Mouse (Mus musculus): ENCODE measurements at regions not wholly inside any gene's neighbourhood (a gene's known extent, or its start where the extent isn't known, plus 50 kb on each side); places are given as distances from the start of the nearest gene placed in this dataset.

GRCm38 (mm10) chr13:31503832-31504231 is 52.1 kb upstream of the Foxq1 start:
- Histone ChIP-seq H3K4me2 (ENCODE audit: low read depth, low read length) (no peak overlapping the region), H3K27ac (ENCODE audit: low read length) (no peak overlapping the region), H3K27me3 (ENCODE audit: control insufficient read depth, insufficient read depth, low read length) (no peaks in the 10 kb centered on the region), H3K9me3 (replicated peaks; ENCODE audit: control insufficient read depth, low read length) (no peaks in the 10 kb centered on the region), H3K36me3 (ENCODE audit: control insufficient read depth, insufficient read depth, low read length) (no peaks in the 10 kb centered on the region), H3K9ac (ENCODE audit: low read length) (no peak overlapping the region), H3K4me3 (replicated peaks; ENCODE audit: low read length) (no peak overlapping the region), H3K4me1 (ENCODE audit: control insufficient read depth, insufficient read depth, low read length) (no peaks in the 10 kb centered on the region)
- ATAC-seq (ENCODE audit: insufficient read depth, low FRiP score): no peak
- WGBS: 64% methylated on average over 11 of the region's 11 CpGs

GRCm38 (mm10) chr13:31504316-31504715 is 51.6 kb upstream of the Foxq1 start:
- Histone ChIP-seq H3K36me3 (ENCODE audit: control insufficient read depth, insufficient read depth, low read length) (no peaks in the 10 kb centered on the region), H3K27ac (ENCODE audit: low read length) (no peak overlapping the region), H3K4me2 (ENCODE audit: low read depth, low read length) (no peak overlapping the region), H3K4me3 (replicated peaks; ENCODE audit: low read length) (no peak overlapping the region), H3K4me1 (ENCODE audit: control insufficient read depth, insufficient read depth, low read length) (no peaks in the 10 kb centered on the region), H3K9ac (ENCODE audit: low read length) (no peak overlapping the region), H3K27me3 (ENCODE audit: control insufficient read depth, insufficient read depth, low read length) (no peaks in the 10 kb centered on the region), H3K9me3 (replicated peaks; ENCODE audit: control insufficient read depth, low read length) (no peaks in the 10 kb centered on the region)
- ATAC-seq (ENCODE audit: insufficient read depth, low FRiP score): no peak
- WGBS: 89% methylated on average over 6 of the region's 7 CpGs

- no peak for ATAC-seq (ENCODE audit: insufficient read depth, low FRiP score)
These were observed 50.5 kb upstream of the Foxq1 start for GRCm38 (mm10) chr13:31505386-31505785.

More at GRCm38 (mm10) chr13:31505386-31505785, 50.5 kb upstream of the Foxq1 start:
- H3K9me3 ChIP-seq (replicated peaks; ENCODE audit: control insufficient read depth, low read length): no peaks in the 10 kb centered on the region
- no peaks in the 10 kb centered on the region for H3K4me1 ChIP-seq (ENCODE audit: control insufficient read depth, insufficient read depth, low read length)
- 90% methylated on average over 10 of the region's 10 CpGs for WGBS
- H3K9ac ChIP-seq (ENCODE audit: low read length): no peak overlapping the region
- H3K4me2 ChIP-seq (ENCODE audit: low read depth, low read length): no peak overlapping the region
- H3K27ac ChIP-seq (ENCODE audit: low read length): peak overlapping the region; percentile 82
- H3K4me3 ChIP-seq (replicated peaks; ENCODE audit: low read length): no peak overlapping the region
- H3K36me3 ChIP-seq (ENCODE audit: control insufficient read depth, insufficient read depth, low read length): no peaks in the 10 kb centered on the region
- no peaks in the 10 kb centered on the region for H3K27me3 ChIP-seq (ENCODE audit: control insufficient read depth, insufficient read depth, low read length)

Measured in stomach, embryonic 16.5 days (tissue).